Mouse (Mus musculus): ENCODE data around the gene B020011L13Rik.
"Not testable (repeated sequence)": the region's sequence is repeated elsewhere in the genome, so short reads cannot be mapped to it uniquely, and the experiment has no call there.

B020011L13Rik gene

GRCm38 (mm10) chr1:117780833-117781232 is at the start of gene B020011L13Rik:
TSS of gene B020011L13Rik (plus strand) at chr1:117781133.
- DNase-seq (ENCODE audit: low read depth), result not testable (repeated sequence)

- DNase-seq (ENCODE audit: low read depth), result not testable (repeated sequence)
Observed at GRCm38 (mm10) chr1:117816271-117816670, 35.3 kb downstream of the B020011L13Rik start.

GRCm38 (mm10) chr1:117829781-117830180 is 48.8 kb downstream of the B020011L13Rik start, which contains the start of gene Gm28360:
TSS of gene Gm28360 (plus strand) at chr1:117830081.
- DNase-seq (ENCODE audit: low read depth), result not testable (repeated sequence)

GRCm38 (mm10) chr1:117851718-117852117 is 70.8 kb downstream of the B020011L13Rik start:
- DNase-seq (ENCODE audit: low read depth), result not testable (repeated sequence)

Measured in NIH3T3 (cell line).